Mouse (Mus musculus): ENCODE results near the gene Ankfn1. TPM values are rescaled to one million over a fixed set of nuclear protein-coding genes. Genes with fewer than 3 reads are reported as not detected.

The Ankfn1 gene
- 0.50 and 0.63 TPM in 2 replicates for polyA plus RNA-seq (2016; fragmentation: Nextera tagmentation; extraction: Ambion mirVana)

DNA sequence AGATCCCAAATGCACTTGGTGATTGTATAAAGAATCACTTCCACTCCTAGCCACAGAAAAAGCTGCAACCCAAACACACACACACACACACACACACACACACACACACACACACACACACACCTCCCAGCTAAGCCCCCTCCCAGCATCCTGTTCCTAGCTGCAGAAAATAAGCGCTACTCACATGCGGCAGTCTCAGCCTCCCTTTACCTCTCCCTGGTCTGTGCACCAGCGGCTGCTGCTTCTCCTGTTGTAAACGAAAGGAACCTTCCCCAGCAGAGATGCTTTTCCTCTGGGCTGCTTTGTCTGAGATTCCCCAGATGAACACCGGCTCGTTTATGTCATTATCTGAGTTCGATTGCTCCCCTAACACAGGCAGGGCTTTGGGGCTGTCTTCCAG, at the start of gene Ankfn1:
Gene Ankfn1, minus strand, starts transcription at position 223 of the 400 bp plus-strand sequence.
- no peaks in the 10 kb centered on the region for H3K9me3 ChIP-seq
- no peak within 1 kb of the TSS for H3K4me3 ChIP-seq
- 0 out of 2 replicates have a peak, but pooled peaks cover 3% of the 10 kb centered on the region for H3K4me1 ChIP-seq
- no peaks in the 10 kb centered on the region for H3K36me3 ChIP-seq
- 32% methylated on average over 7 of the region's 7 CpGs for WGBS
- no peak for ATAC-seq (ENCODE audit: insufficient number of reproducible peaks, insufficient read depth, low FRiP score, low TSS enrichment)
- 0 out of 2 replicates have a peak within 1 kb of the TSS, but pooled peaks have one; percentile 4 for H3K4me2 ChIP-seq (replicated peaks)
- H3K27me3 ChIP-seq, result 0 out of 2 replicates have a peak, but pooled peaks cover 6% of the 10 kb centered on the region
- no peak within 1 kb of the TSS for H3K9ac ChIP-seq
- H3K27ac ChIP-seq, result no peak within 1 kb of the TSS

DNA sequence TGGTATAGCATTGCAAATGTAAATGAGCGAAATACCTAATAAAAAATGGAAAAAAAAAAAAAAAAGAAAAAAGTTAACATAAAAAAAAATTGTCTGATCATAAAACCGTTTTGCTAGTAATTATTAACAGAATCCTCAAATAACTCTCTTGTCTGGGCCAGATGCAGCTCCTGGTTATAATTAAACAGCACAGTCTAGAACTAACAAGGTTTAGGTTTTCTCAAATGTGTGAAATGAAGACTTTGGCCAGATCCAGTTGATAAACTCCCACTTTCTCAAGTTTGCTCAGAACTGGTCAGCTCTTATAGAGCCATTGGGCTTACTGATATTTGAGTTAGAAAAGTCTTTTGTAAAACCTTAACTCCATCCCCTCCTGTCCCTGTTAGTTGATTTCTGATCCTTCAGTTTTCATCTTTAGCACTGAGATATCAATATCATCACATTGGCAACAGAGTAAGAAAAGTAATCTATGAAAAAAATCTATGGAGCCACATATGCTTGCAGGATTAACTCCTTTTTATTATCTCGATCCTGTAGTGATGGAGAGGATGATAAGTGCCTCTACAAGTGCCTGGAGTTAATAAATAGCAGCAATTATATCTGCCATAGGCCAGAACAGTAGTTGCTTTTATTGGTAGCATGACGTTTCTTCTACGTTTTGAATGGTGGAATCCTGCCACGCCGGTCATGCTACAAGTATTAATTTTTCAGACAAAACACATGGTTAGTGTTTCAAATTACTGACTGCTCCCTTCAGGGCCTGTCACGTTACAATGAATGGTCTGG, 46.4 kb upstream of the Ankfn1 start:
- Histone ChIP-seq H3K4me1 (no peaks in the 10 kb centered on the region), H3K27me3 (no peaks in the 10 kb centered on the region), H3K4me3 (no peak overlapping the region), H3K4me2 (replicated peaks) (no peak overlapping the region), H3K36me3 (no peaks in the 10 kb centered on the region), H3K9me3 (no peaks in the 10 kb centered on the region), H3K9ac (no peak overlapping the region), H3K27ac (no peak overlapping the region)
- 47% methylated on average over 8 of the region's 8 CpGs for WGBS
- no peak for ATAC-seq (ENCODE audit: insufficient number of reproducible peaks, insufficient read depth, low FRiP score, low TSS enrichment)

- H3K4me1 ChIP-seq, result no peaks in the 10 kb centered on the region
- H3K36me3 ChIP-seq, result no peaks in the 10 kb centered on the region
- H3K27ac ChIP-seq, result no peak overlapping the region
- H3K9ac ChIP-seq, result no peak overlapping the region
- no peak overlapping the region for H3K4me3 ChIP-seq
- no peak overlapping the region for H3K4me2 ChIP-seq (replicated peaks)
- peak; percentile 67; the same call in 1 of the 2 replicates for ATAC-seq (ENCODE audit: insufficient number of reproducible peaks, insufficient read depth, low FRiP score, low TSS enrichment)
- H3K9me3 ChIP-seq, result no peaks in the 10 kb centered on the region
- WGBS, result 40% methylated on average over 4 of the region's 4 CpGs
- no peaks in the 10 kb centered on the region for H3K27me3 ChIP-seq
Observed at GRCm38 (mm10) chr11:89818594-89818993, 41.1 kb upstream of the Ankfn1 start.

- no peak overlapping the region for H3K4me2 ChIP-seq (replicated peaks)
- H3K27me3 ChIP-seq, result no peaks in the 10 kb centered on the region
- no peaks in the 10 kb centered on the region for H3K4me1 ChIP-seq
- no peaks in the 10 kb centered on the region for H3K9me3 ChIP-seq
- no peak overlapping the region for H3K27ac ChIP-seq
- no peaks in the 10 kb centered on the region for H3K36me3 ChIP-seq
- no peak for ATAC-seq (ENCODE audit: insufficient number of reproducible peaks, insufficient read depth, low FRiP score, low TSS enrichment)
- WGBS, result 78% methylated on average over 1 of the region's 1 CpGs
- H3K9ac ChIP-seq, result no peak overlapping the region
- H3K4me3 ChIP-seq, result no peak overlapping the region
Observed at GRCm38 (mm10) chr11:89811403-89811802, 34.0 kb upstream of the Ankfn1 start.

DNA sequence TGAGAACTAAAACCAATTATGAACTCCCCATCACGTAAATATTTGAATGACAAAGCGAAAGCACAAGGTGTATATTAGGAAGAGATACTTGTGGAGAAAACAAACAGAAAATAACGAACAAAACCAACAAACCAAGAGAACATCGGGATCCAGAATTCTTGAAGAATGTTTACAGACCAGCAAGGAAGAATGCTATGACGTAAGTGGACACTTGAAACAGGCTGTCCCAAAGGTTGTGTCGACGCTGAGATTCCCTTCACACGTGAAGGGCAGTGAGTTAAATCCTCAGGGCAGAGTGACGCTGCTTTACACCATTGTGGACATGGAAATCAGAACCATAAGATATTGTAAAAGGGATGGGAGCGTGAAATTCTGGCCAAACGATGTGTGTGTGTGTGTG, 30.5 kb upstream of the Ankfn1 start:
- no peak overlapping the region for H3K4me3 ChIP-seq
- WGBS, result 79% methylated on average over 11 of the region's 11 CpGs
- peaks cover 8% of the 10 kb centered on the region for H3K4me1 ChIP-seq
- no peaks in the 10 kb centered on the region for H3K9me3 ChIP-seq
- H3K4me2 ChIP-seq (replicated peaks), result no peak overlapping the region
- no peak for ATAC-seq (ENCODE audit: insufficient number of reproducible peaks, insufficient read depth, low FRiP score, low TSS enrichment)
- no peak overlapping the region for H3K27ac ChIP-seq
- H3K36me3 ChIP-seq, result no peaks in the 10 kb centered on the region
- no peak overlapping the region for H3K9ac ChIP-seq
- no peaks in the 10 kb centered on the region for H3K27me3 ChIP-seq

DNA sequence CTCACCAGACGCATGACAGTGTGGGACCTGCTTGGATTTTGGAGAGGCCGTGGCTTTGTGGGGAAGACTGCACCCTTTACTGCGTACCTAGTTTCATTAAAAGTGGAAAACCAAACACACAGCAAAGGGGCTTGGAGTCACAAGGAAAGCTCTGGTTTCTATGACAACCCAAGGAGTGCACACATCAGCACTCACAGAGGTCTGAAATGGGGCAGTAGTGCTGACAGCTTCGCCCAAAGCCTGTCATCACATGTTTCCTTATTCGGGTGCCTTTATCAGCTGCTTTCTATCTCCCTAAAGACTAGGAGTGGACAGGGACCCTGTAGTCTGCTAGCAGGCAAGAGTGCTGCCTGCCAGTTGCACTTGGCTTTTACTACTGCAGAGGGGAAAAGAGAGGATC, 27.4 kb upstream of the Ankfn1 start:
- no peak overlapping the region for H3K4me2 ChIP-seq (replicated peaks)

GRCm38 (mm10) chr11:89803974-89804373, 26.5 kb upstream of the Ankfn1 start:
- peaks cover 8% of the 10 kb centered on the region for H3K4me1 ChIP-seq
- no peaks in the 10 kb centered on the region for H3K27me3 ChIP-seq
- no peaks in the 10 kb centered on the region for H3K36me3 ChIP-seq
- H3K4me3 ChIP-seq, result no peak overlapping the region
- H3K9me3 ChIP-seq, result no peaks in the 10 kb centered on the region
- no peak overlapping the region for H3K4me2 ChIP-seq (replicated peaks)
- no peak overlapping the region for H3K27ac ChIP-seq
- WGBS, result 80% methylated on average over 5 of the region's 5 CpGs
- H3K9ac ChIP-seq, result no peak overlapping the region
- no peak for ATAC-seq (ENCODE audit: insufficient number of reproducible peaks, insufficient read depth, low FRiP score, low TSS enrichment)

More for the DNA sequence above, 27.4 kb upstream of the Ankfn1 start:
- Histone ChIP-seq H3K27ac (no peak overlapping the region), H3K9ac (no peak overlapping the region), H3K36me3 (no peaks in the 10 kb centered on the region), H3K9me3 (no peaks in the 10 kb centered on the region), H3K4me1 (peaks cover 8% of the 10 kb centered on the region), H3K4me3 (no peak overlapping the region), H3K27me3 (no peaks in the 10 kb centered on the region)
- no peak for ATAC-seq (ENCODE audit: insufficient number of reproducible peaks, insufficient read depth, low FRiP score, low TSS enrichment)
- WGBS, result 37% methylated on average over 5 of the region's 5 CpGs

DNA sequence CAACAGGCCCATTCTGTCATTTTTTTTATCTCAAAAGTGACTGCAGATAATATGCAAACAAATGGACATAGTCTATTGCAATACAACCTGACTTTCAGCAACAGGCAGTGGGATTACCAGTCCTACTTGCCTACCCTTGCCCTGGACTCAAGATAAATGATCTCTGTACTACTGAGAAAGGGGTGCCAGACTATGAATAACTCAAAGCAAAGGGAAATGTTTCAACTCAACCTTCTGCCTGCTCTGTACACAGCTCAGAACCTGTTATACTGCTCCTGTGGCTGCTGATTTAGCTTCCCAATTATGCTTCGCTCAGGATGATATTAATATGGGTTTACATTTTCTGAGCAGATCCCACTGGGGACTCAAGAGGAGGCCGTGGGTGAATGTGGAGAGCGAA, 15.3 kb upstream of the Ankfn1 start:
- H3K4me2 ChIP-seq (replicated peaks), result no peak overlapping the region
- no peak overlapping the region for H3K27ac ChIP-seq
- no peaks in the 10 kb centered on the region for H3K36me3 ChIP-seq
- 74% methylated on average over 3 of the region's 3 CpGs for WGBS
- no peak overlapping the region for H3K9ac ChIP-seq
- no peaks in the 10 kb centered on the region for H3K9me3 ChIP-seq
- no peaks in the 10 kb centered on the region for H3K27me3 ChIP-seq
- H3K4me1 ChIP-seq, result no peaks in the 10 kb centered on the region
- no peak overlapping the region for H3K4me3 ChIP-seq
- no peak for ATAC-seq (ENCODE audit: insufficient number of reproducible peaks, insufficient read depth, low FRiP score, low TSS enrichment)

- H3K4me3 ChIP-seq, result no peak overlapping the region
Observed at GRCm38 (mm10) chr11:89776070-89776469, 1.4 kb downstream of the Ankfn1 start.

GRCm38 (mm10) chr11:89774913-89775312, 2.5 kb downstream of the Ankfn1 start:
- H3K9ac ChIP-seq, result no peak overlapping the region
- H3K27me3 ChIP-seq, result 0 out of 2 replicates have a peak, but pooled peaks cover 6% of the 10 kb centered on the region
- H3K36me3 ChIP-seq, result no peaks in the 10 kb centered on the region
- no peaks in the 10 kb centered on the region for H3K9me3 ChIP-seq
- ATAC-seq (ENCODE audit: insufficient number of reproducible peaks, insufficient read depth, low FRiP score, low TSS enrichment), result no peak
- H3K4me1 ChIP-seq, result 0 out of 2 replicates have a peak, but pooled peaks cover 3% of the 10 kb centered on the region
- no peak overlapping the region for H3K4me3 ChIP-seq
- H3K27ac ChIP-seq, result no peak overlapping the region
- no peak overlapping the region for H3K4me2 ChIP-seq (replicated peaks)
- WGBS, result 77% methylated on average over 3 of the region's 3 CpGs

More at GRCm38 (mm10) chr11:89776070-89776469, 1.4 kb downstream of the Ankfn1 start:
- WGBS, result 67% methylated on average over 3 of the region's 3 CpGs
- Histone ChIP-seq H3K27me3 (0 out of 2 replicates have a peak, but pooled peaks cover 6% of the 10 kb centered on the region), H3K27ac (no peak overlapping the region), H3K36me3 (no peaks in the 10 kb centered on the region), H3K9me3 (no peaks in the 10 kb centered on the region), H3K9ac (no peak overlapping the region), H3K4me2 (replicated peaks) (no peak overlapping the region), H3K4me1 (0 out of 2 replicates have a peak, but pooled peaks cover 3% of the 10 kb centered on the region)
- ATAC-seq (ENCODE audit: insufficient number of reproducible peaks, insufficient read depth, low FRiP score, low TSS enrichment), result no peak

DNA sequence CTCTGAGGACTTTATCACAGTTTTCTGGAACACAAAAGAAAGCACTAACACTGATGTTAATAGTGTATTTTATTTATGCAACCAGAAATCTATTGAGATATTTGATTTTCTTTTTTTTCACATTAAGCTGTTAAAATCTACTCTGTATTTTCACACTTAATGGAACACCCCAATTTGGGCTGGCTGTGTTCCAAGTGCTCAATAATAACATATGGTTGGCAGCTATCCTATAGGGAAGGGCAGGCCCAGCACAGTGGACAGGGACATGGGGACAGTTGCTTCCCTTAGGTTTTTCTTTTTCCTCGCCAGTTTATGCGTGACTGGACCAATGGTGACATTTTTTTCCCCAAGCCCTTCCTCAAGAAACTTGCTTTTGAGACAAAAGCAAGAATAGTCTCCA, 4.5 kb downstream of the Ankfn1 start:
- ATAC-seq (ENCODE audit: insufficient number of reproducible peaks, insufficient read depth, low FRiP score, low TSS enrichment), result no peak

DNA sequence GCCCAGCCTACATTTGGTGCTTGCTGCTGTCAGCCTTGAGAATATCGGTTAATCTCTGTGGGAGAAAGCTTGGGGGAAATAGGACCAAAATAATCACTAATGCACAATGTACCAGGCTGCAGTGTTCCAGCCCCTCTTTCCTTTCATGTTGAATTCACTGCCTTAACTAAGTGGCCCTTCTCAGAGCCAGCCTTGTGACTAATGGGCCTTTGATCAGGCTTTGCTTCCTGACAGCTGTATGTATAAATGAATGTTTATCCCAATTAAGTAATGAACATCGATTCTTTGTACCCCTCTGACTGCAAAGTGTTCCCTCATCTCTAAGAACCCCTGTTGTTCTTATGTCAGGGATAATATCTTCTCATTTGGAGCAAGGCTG, 11.7 kb downstream of the Ankfn1 start:
- H3K4me2 ChIP-seq (replicated peaks), result no peak overlapping the region
- no peaks in the 10 kb centered on the region for H3K9me3 ChIP-seq
- 71% methylated on average over 2 of the region's 2 CpGs for WGBS
- H3K4me3 ChIP-seq, result no peak overlapping the region
- H3K27me3 ChIP-seq, result no peaks in the 10 kb centered on the region
- ATAC-seq (ENCODE audit: insufficient number of reproducible peaks, insufficient read depth, low FRiP score, low TSS enrichment), result no peak
- no peak overlapping the region for H3K9ac ChIP-seq
- H3K36me3 ChIP-seq, result no peaks in the 10 kb centered on the region
- no peak overlapping the region for H3K27ac ChIP-seq
- no peaks in the 10 kb centered on the region for H3K4me1 ChIP-seq

More for the DNA sequence above, 4.5 kb downstream of the Ankfn1 start:
- H3K36me3 ChIP-seq, result no peaks in the 10 kb centered on the region
- H3K4me3 ChIP-seq, result no peak overlapping the region
- no peak overlapping the region for H3K27ac ChIP-seq
- no peak overlapping the region for H3K9ac ChIP-seq
- no peak overlapping the region for H3K4me2 ChIP-seq (replicated peaks)
- H3K9me3 ChIP-seq, result no peaks in the 10 kb centered on the region
- 0 out of 2 replicates have a peak, but pooled peaks cover 6% of the 10 kb centered on the region for H3K27me3 ChIP-seq
- 76% methylated on average over 2 of the region's 2 CpGs for WGBS
- H3K4me1 ChIP-seq, result 0 out of 2 replicates have a peak, but pooled peaks cover 3% of the 10 kb centered on the region

Measured in embryonic facial prominence, embryonic 12.5 days (tissue).